Mouse (Mus musculus) adrenal gland, adult 8-10 months (tissue): ENCODE measurements around the gene Atp1a4. TPM values are rescaled to one million over a fixed set of nuclear protein-coding genes. Genes with fewer than 3 reads are reported as not detected.

Experiments
- DNase-seq: peaks from one replicate; pipeline ENCODE4 v3.0.0; 2022
- total RNA-seq, 4 experiments: library from RNA; stranded (reverse); gene quantifications; 2 replicates each; pipeline ENCODE4 v1.2.4; 2022

Atp1a4 gene
- total RNA-seq, 4 experiments from 2014 or later = 0.12 to 1.1 (median 0.76) TPM

GRCm38 (mm10) chr1:172197851-172198250 is 60.4 kb downstream of the Atp1a4 start:
- no peak for DNase-seq

GRCm38 (mm10) chr1:172197146-172197545 is 61.1 kb downstream of the Atp1a4 start:
- no peak for DNase-seq

- DNase-seq = no peak
Measured at GRCm38 (mm10) chr1:172194435-172194834, 63.8 kb downstream of the Atp1a4 start.

- DNase-seq = no peak
Measured at GRCm38 (mm10) chr1:172192217-172192616, 66.0 kb downstream of the Atp1a4 start.

- no peak for DNase-seq
Measured at GRCm38 (mm10) chr1:172191578-172191977, 66.6 kb downstream of the Atp1a4 start.

- no peak for DNase-seq
Measured at GRCm38 (mm10) chr1:172188891-172189290, 69.3 kb downstream of the Atp1a4 start.

GRCm38 (mm10) chr1:172186401-172187289 is 71.6 kb downstream of the Atp1a4 start:
- no peak for DNase-seq

GRCm38 (mm10) chr1:172183915-172184314 is 74.3 kb downstream of the Atp1a4 start:
- DNase-seq = no peak

GRCm38 (mm10) chr1:172183056-172183455 is 75.2 kb downstream of the Atp1a4 start:
- no peak for DNase-seq

- DNase-seq = no peak
Measured at GRCm38 (mm10) chr1:172181777-172182176, 76.4 kb downstream of the Atp1a4 start.

- DNase-seq = no peak
Measured at GRCm38 (mm10) chr1:172180881-172181280, 77.3 kb downstream of the Atp1a4 start.

- no peak for DNase-seq
Measured at GRCm38 (mm10) chr1:172179102-172179501, 79.1 kb downstream of the Atp1a4 start.

GRCm38 (mm10) chr1:172177791-172178190 is 80.4 kb downstream of the Atp1a4 start:
- DNase-seq = no peak

Other genes with a start within 250 kb of the Atp1a4 start
- 1 to 10 TPM; 4.8 to 7.7 (median 5.1) TPM for gene Vangl2, start 230.0 kb downstream of the Atp1a4 start, total RNA-seq
- not detected for gene Nhlh1, start 200.8 kb downstream of the Atp1a4 start, total RNA-seq
- gene Copa, start 175.9 kb downstream of the Atp1a4 start, total RNA-seq = 100 to 1,000 TPM; 180 to 214 (median 195) TPM
- gene Ncstn, start 175.6 kb downstream of the Atp1a4 start, total RNA-seq = 100 to 1,000 TPM; 110 to 135 (median 124) TPM
- gene Pex19, start 131.7 kb downstream of the Atp1a4 start, total RNA-seq = 100 to 1,000 TPM in 3 of 4 experiments, 10 to 100 TPM in 1; 99.8 to 153 (median 120) TPM
- gene Dcaf8, start 110.3 kb downstream of the Atp1a4 start, total RNA-seq = 100 to 1,000 TPM; 141 to 189 (median 156) TPM
- 10 to 100 TPM; 48.4 to 89.7 (median 63.1) TPM for gene Pea15a, start 51.6 kb downstream of the Atp1a4 start, total RNA-seq
- gene Casq1, start 38.5 kb downstream of the Atp1a4 start, total RNA-seq = under 1 TPM in 3 of 4 experiments, not detected in 1; 0.21 to 0.30 (median 0.29) TPM
- gene Igsf8, start 3.2 kb upstream of the Atp1a4 start, total RNA-seq = 10 to 100 TPM; 32.7 to 37.0 (median 35.8) TPM
- 100 to 1,000 TPM in 1 of 4 experiments, 10 to 100 TPM in 3; 34.9 to 107 (median 92.5) TPM for gene Atp1a2, start 39.6 kb upstream of the Atp1a4 start, total RNA-seq
- gene Kcnj9, start 70.9 kb upstream of the Atp1a4 start, total RNA-seq = under 1 TPM; 0.10 to 0.95 (median 0.48) TPM
- gene Kcnj10, start 82.8 kb upstream of the Atp1a4 start, total RNA-seq = 1 to 10 TPM; 1.0 to 2.6 (median 1.7) TPM
- gene Pigm, start 118.1 kb upstream of the Atp1a4 start, total RNA-seq = 10 to 100 TPM; 11.1 to 13.2 (median 11.8) TPM
- gene Slamf9, start 216.9 kb upstream of the Atp1a4 start, total RNA-seq = 10 to 100 TPM in 1 of 4 experiments, 1 to 10 TPM in 3; 5.2 to 11.3 (median 6.2) TPM
- 1 to 10 TPM; 1.5 to 6.6 (median 3.6) TPM for gene Igsf9, start 223.4 kb upstream of the Atp1a4 start, total RNA-seq
- 10 to 100 TPM; 68.5 to 90.2 (median 77.9) TPM for gene Tagln2, start 241.6 kb upstream of the Atp1a4 start, total RNA-seq